9 mouse cellular contexts compared by ENCODE assay signal in the genomic region with DNA sequence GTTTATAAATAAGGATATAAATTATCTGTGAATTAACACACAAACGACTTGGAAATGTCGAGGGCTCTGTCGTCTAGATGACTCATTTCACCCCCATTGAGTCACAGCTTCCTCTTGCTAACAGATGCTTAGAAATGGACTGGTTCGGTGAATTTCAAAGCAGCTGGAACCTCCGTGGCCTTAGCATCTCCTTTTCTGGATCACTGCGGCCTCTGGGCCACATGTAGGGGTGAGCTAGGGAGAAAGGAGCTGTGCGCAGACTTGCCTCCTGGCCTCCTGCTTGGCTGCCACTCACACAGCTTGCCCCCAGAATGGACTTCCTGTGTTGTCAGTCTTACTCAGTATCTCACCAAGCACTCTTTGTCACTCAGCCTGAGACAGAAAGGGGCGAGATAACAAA. TPM values are rescaled to one million over a fixed set of nuclear protein-coding genes. Genes with fewer than 3 reads are reported as not detected.
DNase-seq lines count a peak whose midpoint lies in the region; ATAC-seq and TF ChIP-seq lines count a peak whose summit lies in the region.
"Had no signal": no experiment of that assay in that cellular context is flagged by ENCODE, and none has a peak within 500 bp of the region (broad histone marks: within the 10 kb centered on the region; RNA-seq: fewer than 3 reads in every experiment).

No protein-coding gene starts in this region.

- no peak for TF ChIP-seq CTCF in kidney, postnatal 0 days (IDR thresholded peaks at IDR 0.05; ENCODE audit: low read depth)
- no peak for TF ChIP-seq CTCF in thymus, adult 2 months (IDR thresholded peaks at IDR 0.05; ENCODE audit: borderline replicate concordance, control insufficient read depth, extremely low read depth, insufficient read depth, low read length, poor library complexity)

- no peaks in the 10 kb centered on the region for H3K27me3 ChIP-seq in kidney, postnatal 0 days (ENCODE audit: insufficient read depth, low read length)
- H3K27me3 ChIP-seq in myocyte (ENCODE audit: control insufficient read depth, insufficient read depth, insufficient read length), result no peaks in the 10 kb centered on the region
- H3K27me3 ChIP-seq in thymus, adult 2 months (ENCODE audit: control insufficient read depth, insufficient read depth, low read length), result peaks cover 2% of the 10 kb centered on the region; the same call in 1 of the 2 replicates
- H3K27me3 ChIP-seq: limb, embryonic 15.5 days had no signal

- H3K4me1 ChIP-seq in kidney, postnatal 0 days (replicated peaks; ENCODE audit: insufficient read depth, low read length), result peaks cover 24% of the 10 kb centered on the region
- no peaks in the 10 kb centered on the region for H3K4me1 ChIP-seq in thymus, adult 2 months (replicated peaks; ENCODE audit: control insufficient read depth, insufficient read depth, low read length)

- H3K27ac ChIP-seq in kidney, postnatal 0 days, result peak overlapping the region; percentile 62; the same call in 1 of the 2 replicates
- H3K27ac ChIP-seq in thymus, adult 2 months (ENCODE audit: control insufficient read depth, insufficient read depth, low read length), result no peak overlapping the region
- H3K27ac ChIP-seq: limb, embryonic 15.5 days had no signal

- no peaks in the 10 kb centered on the region for H3K36me3 ChIP-seq in kidney, postnatal 0 days (ENCODE audit: insufficient read depth, low read length)
- no peaks in the 10 kb centered on the region for H3K36me3 ChIP-seq in myocyte (ENCODE audit: control insufficient read depth, insufficient read depth)
- H3K36me3 ChIP-seq in thymus, adult 2 months (ENCODE audit: control insufficient read depth, insufficient read depth, low read length), result no peaks in the 10 kb centered on the region
- H3K36me3 ChIP-seq: limb, embryonic 15.5 days had no signal

- intact Hi-C loops in heart, postnatal 10 days (cut with DNase I), result no loop called here

- H3K79me2 ChIP-seq in myocyte (ENCODE audit: control insufficient read depth, insufficient read depth), result no peaks in the 10 kb centered on the region

- WGBS in kidney, postnatal 0 days, result 12% methylated on average over 8 of the region's 8 CpGs
- 8% methylated on average over 8 of the region's 8 CpGs for WGBS in thymus, adult 2 months

- DNase-seq in kidney, postnatal 0 days (ENCODE audit: low spot score), result peak; percentile 86
- DNase-seq in kidney, adult 8-10 months, result no peak
- DNase-seq in adrenal gland, postnatal 14 days, result peak; percentile 27
- DNase-seq in heart, postnatal 10 days, result peak; percentile 9 to 19
- no peak for DNase-seq in layer of hippocampus, adult 11-12 months (ENCODE audit: low spot score)
- DNase-seq in thymus, adult 2 months, result no peak
- no peak for DNase-seq in cerebellum, adult 9-11 months

- H3K4me2 ChIP-seq in kidney, postnatal 0 days (ENCODE audit: low read length), result 0 out of 2 replicates have a peak overlapping the region, but pooled peaks have one; percentile 2
- peak overlapping the region; percentile 66 for H3K4me2 ChIP-seq in myocyte (ENCODE audit: low read depth)
- H3K4me2 ChIP-seq: limb, embryonic 15.5 days had no signal

- ATAC-seq in kidney, postnatal 0 days (replicated peaks; ENCODE audit: low FRiP score, low read depth), result peak; percentile 19; the same call in 1 of the 2 replicates

- H3K9me3 ChIP-seq in kidney, postnatal 0 days (replicated peaks; ENCODE audit: low read length), result no peaks in the 10 kb centered on the region
- H3K9me3 ChIP-seq: limb, embryonic 15.5 days had no signal

- TF ChIP-seq POLR2A in myocyte (IDR thresholded peaks at IDR 0.05; ENCODE audit: insufficient read length, low read depth), result no peak
- TF ChIP-seq POLR2A in thymus, adult 2 months (IDR thresholded peaks at IDR 0.05; ENCODE audit: control insufficient read depth, extremely low read depth, insufficient read depth, low read length, poor library complexity), result no peak

- H3K4me3 ChIP-seq in kidney, postnatal 0 days (replicated peaks; ENCODE audit: low read depth, low read length), result no peak overlapping the region
- no peak overlapping the region for H3K4me3 ChIP-seq in myocyte
- H3K4me3 ChIP-seq in thymus, adult 2 months (ENCODE audit: control insufficient read depth, insufficient read depth, low read length), result no peak overlapping the region
- H3K4me3 ChIP-seq: limb, embryonic 15.5 days had no signal

- H3K9ac ChIP-seq in kidney, postnatal 0 days (ENCODE audit: low read depth, low read length), result no peak overlapping the region
- H3K9ac ChIP-seq: limb, embryonic 15.5 days had no signal

- no peak overlapping the region for H3ac ChIP-seq in myocyte (ENCODE audit: control insufficient read depth, insufficient read length)

TF ChIP-seq in myocyte, 11 proteins besides CTCF, POLR2A, EP300 and RAD21:
- TF ChIP-seq POLR2AphosphoS2 (IDR thresholded peaks at IDR 0.05; ENCODE audit: insufficient read length, low read depth) (no peak), MYOD1 (IDR thresholded peaks at IDR 0.05; ENCODE audit: control insufficient read depth in 1 of 3, insufficient read length in 2 of 3, low read depth in 2 of 3) (no peak), MAX (IDR thresholded peaks at IDR 0.05; ENCODE audit: low read depth) (no peak), TCF3 (IDR thresholded peaks at IDR 0.05; ENCODE audit: insufficient read length, low read depth) (no peak), MYOG (IDR thresholded peaks at IDR 0.05; ENCODE audit: control insufficient read depth in 1 of 3, insufficient read depth in 1 of 3, insufficient read length in 2 of 3, low read depth in 2 of 3) (no peak), USF1 (IDR thresholded peaks at IDR 0.05; ENCODE audit: low read depth) (no peak), REST (IDR thresholded peaks at IDR 0.05; ENCODE audit: insufficient read depth, insufficient read length) (no peak), SRF (IDR thresholded peaks at IDR 0.05; ENCODE audit: control insufficient read depth, insufficient read length, low read depth) (no peak), CEBPB (IDR thresholded peaks at IDR 0.05; ENCODE audit: insufficient read depth, poor library complexity, severe bottlenecking) (no peak)

RNA-seq across cellular contexts. Expression of a gene that starts 26.3 kb away (rescaled TPM):
- 85.5 and 91.0 TPM in 2 replicates for polyA plus RNA-seq in kidney, postnatal 0 days (2015; fragmentation: Nextera tagmentation; extraction: Ambion mirVana)
- total RNA-seq in adrenal gland, postnatal 14 days (2021), result 36.8 and 38.0 TPM in 2 replicates
- total RNA-seq in heart, postnatal 10 days (2021), result 10 to 100 TPM; 52.3 to 54.4 TPM
- polyA plus RNA-seq in myocyte (2012; fragmentation: generic; extraction: Trizol), result 32.0 TPM
- polyA plus RNA-seq in thymus, adult 2 months (2012; rRNA removed), result 5.9 and 7.3 TPM in 2 replicates

Comparison
In these comparisons a context has a peak if more than half of its experiments do, and no peak if none do; other contexts are left out.
1. DNase-seq: peak in kidney, postnatal 0 days (single experiment), adrenal gland, postnatal 14 days (single experiment) and heart, postnatal 10 days (2 of 2); none in kidney, adult 8-10 months (0 of 2), layer of hippocampus, adult 11-12 months (single experiment), thymus, adult 2 months (single experiment) and cerebellum, adult 9-11 months (single experiment).